Mouse (Mus musculus): Measurements from ENCODE around the gene Olfr703. TPM values are rescaled to one million over a fixed set of nuclear protein-coding genes. Genes with fewer than 3 reads are reported as not detected.

Gene Olfr703
- total RNA-seq (2023) = not detected

DNA sequence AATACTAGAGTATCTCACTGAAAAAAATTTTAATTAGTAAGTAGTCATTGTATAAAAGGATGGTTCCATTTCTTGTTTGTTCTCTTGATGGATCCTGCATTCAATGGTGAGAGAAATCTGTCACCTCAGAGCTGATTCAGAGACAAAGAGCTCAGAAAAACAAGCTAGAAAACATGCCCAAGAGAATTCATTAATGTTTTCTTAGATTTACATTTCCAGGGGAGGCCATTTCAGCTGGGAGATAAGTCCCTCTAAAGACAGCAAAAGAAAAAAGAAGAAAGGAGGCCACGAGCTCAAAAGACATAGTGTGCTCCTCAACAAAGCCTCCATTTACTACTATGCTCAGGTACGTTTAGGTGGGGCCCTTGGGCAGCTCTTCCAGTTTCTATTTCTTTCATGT, at the start of gene Olfr703:
TSS of gene Olfr703 (plus strand) at position 301 of the 400 bp plus-strand sequence.

DNA sequence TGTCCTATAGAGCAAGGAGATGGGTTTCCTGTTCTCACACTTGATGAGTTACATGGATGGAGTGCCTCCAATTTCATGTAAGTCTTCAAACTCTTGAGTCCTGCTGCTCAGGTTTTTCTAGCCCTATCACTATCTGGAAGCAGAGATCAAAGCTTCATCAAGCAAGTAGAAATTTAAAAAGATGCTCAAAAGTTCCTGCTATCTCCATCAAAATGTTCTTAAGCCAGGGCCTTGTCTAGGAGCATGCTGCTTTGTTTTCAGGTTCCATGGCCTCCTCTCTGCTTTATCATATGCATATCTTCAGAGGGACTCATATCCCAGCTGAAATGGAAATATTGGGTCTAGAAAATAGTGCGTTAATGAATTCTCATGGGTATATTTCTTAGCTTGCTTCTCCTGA, 34.4 kb upstream of the Olfr703 start, which contains the start of gene Olfr700:
TSS of gene Olfr700 (minus strand) at position 101 of the 400 bp plus-strand sequence.

DNA sequence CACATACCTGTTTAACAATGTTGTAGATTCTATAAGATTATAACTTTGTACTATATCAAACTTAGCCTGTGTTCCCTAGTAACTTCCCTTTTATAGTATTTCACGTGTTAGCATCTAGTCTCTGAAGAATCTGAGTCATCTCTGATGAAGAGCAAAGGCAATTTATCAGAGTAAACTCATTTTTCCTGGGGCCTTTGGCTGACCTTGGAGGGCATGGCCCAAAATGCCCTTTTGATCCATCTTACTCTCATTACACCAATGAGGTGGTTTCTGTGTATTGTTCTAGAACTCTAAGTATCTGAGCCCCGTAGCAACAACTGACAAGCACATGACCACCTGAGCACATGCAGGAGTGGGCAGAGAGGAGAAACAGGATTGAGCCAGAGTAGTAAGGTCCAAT, 29.3 kb upstream of the Olfr703 start, which contains the start of gene Olfr701:
TSS of gene Olfr701 (plus strand) at position 301 of the 400 bp plus-strand sequence.

DNA sequence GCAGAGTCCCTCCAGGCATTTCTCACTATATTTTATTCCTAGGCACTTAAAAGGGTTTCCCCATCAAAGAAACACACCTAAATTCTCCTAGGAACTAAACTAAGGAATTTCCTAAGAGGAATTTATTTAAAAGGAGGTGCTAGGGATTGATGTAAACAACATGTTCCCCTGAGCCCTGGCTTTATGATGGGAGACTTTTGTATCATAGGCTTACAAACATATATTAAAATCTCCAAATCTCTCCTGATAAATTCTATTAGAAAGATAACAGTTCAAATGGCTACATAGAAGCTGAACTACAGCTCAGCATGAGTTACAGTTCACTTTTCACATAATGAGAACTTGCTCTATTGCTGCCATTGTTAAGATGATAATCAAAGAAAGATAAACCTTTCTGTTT, 9.4 kb upstream of the Olfr703 start, which contains the start of gene Olfr702:
TSS of gene Olfr702 (minus strand) at position 101 of the 400 bp plus-strand sequence.

DNA sequence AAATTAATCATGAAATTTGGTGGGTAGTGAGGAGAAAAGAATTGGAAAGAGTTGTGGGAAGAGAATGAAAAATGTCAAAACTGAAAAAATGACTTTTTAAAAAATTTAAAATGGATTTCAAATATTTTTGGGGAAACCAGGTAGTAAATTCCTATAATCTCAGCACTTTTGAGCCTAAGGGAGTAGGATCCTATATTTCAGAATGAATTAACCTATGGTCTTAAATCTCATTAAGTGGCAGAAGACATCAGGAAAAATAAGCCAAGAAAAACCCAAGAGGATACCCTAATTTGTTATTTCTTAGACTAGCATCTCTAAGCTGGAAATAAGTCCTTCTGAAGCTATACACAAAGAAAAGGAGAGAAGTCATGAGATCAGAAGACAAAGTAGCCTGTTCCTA, 19.7 kb downstream of the Olfr703 start, which contains the start of gene Olfr704:
TSS of gene Olfr704 (plus strand) at position 301 of the 400 bp plus-strand sequence.

DNA sequence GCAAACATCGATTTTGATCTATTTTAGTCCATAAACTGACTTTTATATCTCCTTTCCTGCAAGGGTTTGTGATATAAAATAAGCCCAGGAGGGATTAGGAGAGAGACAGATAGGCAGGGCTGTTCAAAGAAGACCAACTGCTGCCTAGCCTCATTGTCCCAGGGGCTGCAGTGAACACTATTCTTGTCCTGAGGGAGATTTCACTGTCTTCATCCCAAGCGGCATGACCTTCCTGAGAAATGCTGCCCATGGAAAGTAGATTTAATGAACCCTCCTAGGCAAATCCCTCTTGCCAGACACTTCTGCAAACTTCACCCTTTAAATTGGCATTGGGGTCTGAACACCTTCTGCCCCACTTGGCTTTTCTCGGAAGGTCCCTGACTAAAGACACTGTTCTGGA, 33.6 kb downstream of the Olfr703 start, which contains the start of gene Olfr705:
TSS of gene Olfr705 (minus strand) at position 101 of the 400 bp plus-strand sequence.

DNA sequence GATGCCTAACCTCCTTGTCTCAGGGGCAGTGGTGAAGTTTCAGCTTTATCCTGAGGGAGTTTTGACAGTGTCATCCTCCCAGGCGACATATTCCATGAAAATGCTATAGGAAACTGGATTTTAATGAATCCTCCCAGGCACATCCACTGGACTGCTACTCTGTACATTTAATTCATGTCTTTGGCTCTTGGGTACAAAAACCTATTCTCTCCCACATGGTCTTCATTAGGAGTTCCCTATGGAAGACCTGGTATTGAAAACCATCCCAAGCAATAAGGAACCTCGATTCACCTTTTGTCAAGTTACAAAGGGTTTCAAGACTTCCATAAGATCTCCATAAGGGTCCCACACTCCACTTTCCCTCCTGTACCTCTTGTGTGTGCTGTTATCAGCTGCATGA, 44.9 kb downstream of the Olfr703 start, which contains the start of gene Olfr706:
TSS of gene Olfr706 (minus strand) at position 101 of the 400 bp plus-strand sequence.

Other genes with a start within 250 kb of the Olfr703 start
- gene Olfr693, start 162.8 kb upstream of the Olfr703 start, total RNA-seq (2023) = not detected
- gene Olfr694, start 151.5 kb upstream of the Olfr703 start, total RNA-seq (2023) = not detected
- gene Olfr695, start 127.0 kb upstream of the Olfr703 start, total RNA-seq (2023) = not detected
- not detected for gene Olfr697, start 100.9 kb upstream of the Olfr703 start, total RNA-seq (2023)
- not detected for gene Olfr698, start 88.0 kb upstream of the Olfr703 start, total RNA-seq (2023)
- not detected for gene Olfr699, start 50.2 kb upstream of the Olfr703 start, total RNA-seq (2023)
- gene Olfr700, start 34.5 kb upstream of the Olfr703 start, total RNA-seq (2023) = not detected
- not detected for gene Olfr701, start 29.2 kb upstream of the Olfr703 start, total RNA-seq (2023)
- not detected for gene Olfr702, start 9.5 kb upstream of the Olfr703 start, total RNA-seq (2023)
- not detected for gene Olfr704, start 19.8 kb downstream of the Olfr703 start, total RNA-seq (2023)
- gene Olfr705, start 33.5 kb downstream of the Olfr703 start, total RNA-seq (2023) = not detected
- not detected for gene Olfr706, start 44.8 kb downstream of the Olfr703 start, total RNA-seq (2023)
- gene Olfr707, start 57.9 kb downstream of the Olfr703 start, total RNA-seq (2023) = not detected
- not detected for gene Olfr1532-ps1, start 64.6 kb downstream of the Olfr703 start, total RNA-seq (2023)
- under 1 TPM; 0.09 to 0.13 TPM for gene Olfr709-ps1, start 88.9 kb downstream of the Olfr703 start, total RNA-seq (2023)
- gene Olfr710, start 105.0 kb downstream of the Olfr703 start, total RNA-seq (2023) = not detected
- gene Olfr6, start 120.6 kb downstream of the Olfr703 start, total RNA-seq (2023) = not detected
- not detected for gene Olfr711, start 132.1 kb downstream of the Olfr703 start, total RNA-seq (2023)
- gene Olfr2, start 162.7 kb downstream of the Olfr703 start, total RNA-seq (2023) = not detected
- gene Olfr713, start 187.8 kb downstream of the Olfr703 start, total RNA-seq (2023) = not detected
- not detected for gene Olfr714, start 227.6 kb downstream of the Olfr703 start, total RNA-seq (2023)
- gene Olfr17, start 249.9 kb downstream of the Olfr703 start, total RNA-seq (2023) = not detected

Data from monocyte, adult 59 days (primary cell).